Mouse (Mus musculus) subcutaneous adipose tissue, adult 2 months (tissue): ENCODE data around the gene Cd40lg. TPM values are rescaled to one million over a fixed set of nuclear protein-coding genes. Genes with fewer than 3 reads are reported as not detected.

Source experiments
- polyA plus RNA-seq: library from polyadenylated mRNA; depleted of rRNA; stranded (reverse); fragments of >200 nt; gene quantifications from 2 replicates; pipeline ENCODE4 v1.2.3, GENCODE M21; 2012; ENCODE audit warnings: low replicate concordance; rRNA removed

The Cd40lg gene
- 0.09 and 0.19 TPM in 2 replicates for polyA plus RNA-seq

DNA sequence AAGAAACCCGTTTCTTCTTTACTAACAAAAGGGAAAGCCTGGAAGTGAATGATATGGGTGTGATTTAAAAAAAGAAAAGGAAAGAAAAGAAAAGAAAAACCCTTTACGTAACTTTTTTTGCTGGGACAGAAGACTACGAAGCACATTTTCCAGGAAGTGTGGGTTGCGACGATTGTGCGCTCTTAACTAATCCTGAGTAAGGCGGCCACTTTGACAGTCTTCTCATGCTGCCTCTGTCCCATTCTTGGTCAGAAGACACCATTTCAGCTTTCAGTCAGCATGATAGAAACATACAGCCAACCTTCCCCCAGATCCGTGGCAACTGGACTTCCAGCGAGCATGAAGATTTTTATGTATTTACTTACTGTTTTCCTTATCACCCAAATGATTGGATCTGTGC is at the start of gene Cd40lg:
Cd40lg (plus strand) TSS at position 268 of the 400 bp plus-strand sequence.

Other genes with a start within 250 kb of the Cd40lg start
- not detected in 2 replicates for gene Brs3, start 169.1 kb upstream of the Cd40lg start, polyA plus RNA-seq
- gene Htatsf1, start 158.6 kb upstream of the Cd40lg start, polyA plus RNA-seq: 11.4 and 22.5 TPM in 2 replicates
- gene Vgll1, start 124.0 kb upstream of the Cd40lg start, polyA plus RNA-seq: not detected in 2 replicates
- 21.1 and 26.7 TPM in 2 replicates for gene Arhgef6, start 126.6 kb downstream of the Cd40lg start, polyA plus RNA-seq
- gene Rbmx, start 180.9 kb downstream of the Cd40lg start, polyA plus RNA-seq: 13.8 and 22.6 TPM in 2 replicates
- gene Gm364, start 197.0 kb downstream of the Cd40lg start, polyA plus RNA-seq: not detected in 2 replicates